Mouse (Mus musculus): Measurements from ENCODE around the gene Slfn2. TPM values are rescaled to one million over a fixed set of nuclear protein-coding genes. Genes with fewer than 3 reads are reported as not detected.
A peak's percentile ranks its signal among the peaks of the same experiment; 100 is the strongest.
"Not testable (repeated sequence)": the region's sequence is repeated elsewhere in the genome, so short reads cannot be mapped to it uniquely, and the experiment has no call there.

The Slfn2 gene
- polyA plus RNA-seq (2016; fragmentation: Nextera tagmentation; extraction: Ambion mirVana): 1.3 and 1.5 TPM in 2 replicates

DNA sequence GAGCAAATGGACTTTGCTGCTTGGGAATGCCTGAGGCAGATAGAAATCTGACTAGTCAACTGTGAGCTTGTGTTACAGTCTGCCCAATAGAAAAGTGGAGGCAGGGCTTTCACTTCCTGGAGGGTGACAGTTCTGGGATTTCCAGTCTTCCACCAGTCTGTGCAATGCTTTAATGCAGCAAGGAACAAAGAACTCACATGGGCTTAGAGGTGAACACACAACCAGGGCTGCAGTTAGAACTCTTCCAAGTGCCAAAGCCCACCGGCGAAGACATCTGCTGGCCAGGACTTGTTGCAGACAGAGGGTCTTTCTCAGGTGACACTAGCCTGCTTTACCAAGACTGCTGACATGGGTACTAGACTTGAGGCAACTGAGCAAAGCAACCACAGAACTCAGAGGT is at the start of gene Slfn2:
Gene Slfn2 (plus strand): TSS at position 167 of the 400 bp plus-strand sequence.
- Histone ChIP-seq H3K27me3 (ENCODE audit: insufficient read depth, poor library complexity, severe bottlenecking) (peaks cover 14% of the 10 kb centered on the region; the same call in 1 of the 2 replicates), H3K4me1 (peaks cover 31% of the 10 kb centered on the region; the same call in 1 of the 2 replicates), H3K9me3 (no peaks in the 10 kb centered on the region), H3K27ac (no peak within 1 kb of the TSS), H3K4me3 (no peak within 1 kb of the TSS), H3K36me3 (no peaks in the 10 kb centered on the region)
- 72% methylated on average over 2 of the region's 2 CpGs for WGBS
- peak; percentile 55 for DNase-seq (ENCODE audit: low spot score)

DNA sequence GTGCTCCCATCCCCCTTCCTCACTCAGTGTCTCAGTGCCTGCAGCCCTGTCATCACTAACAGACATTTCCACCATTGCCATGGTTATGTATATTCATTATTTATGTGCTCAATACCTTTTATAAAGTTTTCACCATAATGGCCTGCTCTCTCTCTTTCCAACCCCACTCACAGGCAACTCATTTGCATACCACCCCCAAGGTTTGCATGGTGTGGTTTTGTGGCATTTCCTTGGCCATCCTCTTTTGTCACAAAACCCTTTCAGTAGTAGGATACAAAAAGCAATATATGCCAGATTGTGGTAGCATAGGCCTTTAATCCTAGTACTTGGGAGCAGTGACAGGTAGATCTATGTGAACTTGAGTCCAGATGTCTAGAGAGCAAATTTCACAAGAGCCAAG is 48.8 kb upstream of the Slfn2 start:
- H3K36me3 ChIP-seq: no peaks in the 10 kb centered on the region
- no peaks in the 10 kb centered on the region for H3K9me3 ChIP-seq
- no peak overlapping the region for H3K27ac ChIP-seq
- H3K27me3 ChIP-seq (ENCODE audit: insufficient read depth, poor library complexity, severe bottlenecking): no peaks in the 10 kb centered on the region
- no peak overlapping the region for H3K4me3 ChIP-seq
- H3K4me1 ChIP-seq: no peaks in the 10 kb centered on the region
- DNase-seq (ENCODE audit: low spot score): no peak

DNA sequence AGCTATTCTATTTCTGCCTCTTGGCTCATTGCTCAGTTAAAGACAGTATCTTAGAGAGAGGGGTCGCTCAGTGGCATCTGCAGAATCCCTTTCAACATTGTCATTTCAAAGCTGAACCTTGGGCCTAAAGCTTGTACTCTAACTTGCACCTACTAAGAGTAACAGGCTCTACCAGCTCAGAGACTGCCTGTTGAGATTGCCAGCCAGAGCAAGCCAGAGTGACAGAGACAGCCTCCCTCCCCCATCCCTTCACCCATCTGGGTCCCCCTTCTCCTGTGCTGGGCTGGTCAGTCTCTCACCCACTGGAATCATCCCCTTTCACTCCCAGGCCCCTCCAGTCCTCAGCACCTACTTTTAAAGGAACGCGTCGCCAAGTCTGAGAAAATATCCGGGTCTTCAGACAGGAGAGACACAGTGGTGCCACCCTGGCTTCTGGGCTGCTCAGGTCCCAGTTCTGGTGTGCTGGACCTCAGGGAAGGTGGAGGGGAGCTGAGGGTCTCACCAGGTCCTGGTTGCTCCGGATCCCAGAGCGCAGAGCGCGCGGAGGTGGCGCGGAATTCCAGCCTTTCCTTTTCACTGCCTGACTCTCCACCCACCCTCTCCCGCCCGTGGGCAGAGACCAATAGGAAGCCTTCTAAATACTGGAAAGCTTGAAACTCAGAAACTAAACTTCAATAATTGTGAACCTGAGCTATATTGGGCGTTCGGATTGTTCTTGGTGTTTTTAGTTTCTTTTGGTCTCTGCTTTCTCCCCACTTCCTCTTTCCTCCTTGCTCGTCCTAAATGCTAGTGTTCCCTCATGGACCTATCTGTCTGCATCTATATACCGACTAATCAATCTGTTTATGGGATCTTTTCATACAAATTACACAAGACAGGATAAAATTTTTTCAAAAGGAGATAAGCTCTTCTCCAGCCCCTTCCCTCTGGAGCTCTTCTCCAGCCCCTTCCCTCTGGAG is 45.1 kb upstream of the Slfn2 start:
- not testable (repeated sequence) for H3K27me3 ChIP-seq (ENCODE audit: insufficient read depth, poor library complexity, severe bottlenecking); H3K9me3 ChIP-seq; H3K4me3 ChIP-seq; DNase-seq (ENCODE audit: low spot score); H3K27ac ChIP-seq; H3K4me1 ChIP-seq; H3K36me3 ChIP-seq
- whole genome bisulfite sequencing: 71% methylated on average over 18 of the region's 18 CpGs

DNA sequence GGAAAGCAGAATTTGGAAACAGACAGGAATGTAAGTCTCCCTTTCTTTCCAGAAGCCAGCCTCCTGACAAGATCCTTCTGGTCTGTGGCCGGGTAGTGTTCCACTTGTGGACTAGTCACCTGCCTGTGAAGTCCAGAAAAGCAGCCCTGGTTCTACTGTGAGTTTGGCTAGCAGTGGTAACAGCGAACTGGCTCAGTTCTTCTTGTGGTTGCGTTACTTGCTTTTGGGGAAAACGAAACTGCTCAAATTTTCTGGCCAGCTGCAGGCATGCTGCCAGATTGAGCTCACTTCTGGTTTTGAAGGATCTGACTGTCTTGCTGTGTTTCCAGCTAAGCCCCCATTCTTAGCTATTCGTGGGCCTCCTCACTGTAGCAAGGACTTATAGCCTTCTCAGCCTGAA is 44.3 kb upstream of the Slfn2 start, which contains the start of gene Slfn8:
Gene Slfn8 (minus strand): TSS at position 190 of the 400 bp plus-strand sequence.
- no peak within 1 kb of the TSS for H3K27ac ChIP-seq
- H3K4me3 ChIP-seq: no peak within 1 kb of the TSS
- H3K36me3 ChIP-seq: no peaks in the 10 kb centered on the region
- no peaks in the 10 kb centered on the region for H3K9me3 ChIP-seq
- H3K27me3 ChIP-seq (ENCODE audit: insufficient read depth, poor library complexity, severe bottlenecking): no peaks in the 10 kb centered on the region
- no peaks in the 10 kb centered on the region for H3K4me1 ChIP-seq
- DNase-seq (ENCODE audit: low spot score): no peak
- WGBS: 80% methylated on average over 5 of the region's 5 CpGs

DNA sequence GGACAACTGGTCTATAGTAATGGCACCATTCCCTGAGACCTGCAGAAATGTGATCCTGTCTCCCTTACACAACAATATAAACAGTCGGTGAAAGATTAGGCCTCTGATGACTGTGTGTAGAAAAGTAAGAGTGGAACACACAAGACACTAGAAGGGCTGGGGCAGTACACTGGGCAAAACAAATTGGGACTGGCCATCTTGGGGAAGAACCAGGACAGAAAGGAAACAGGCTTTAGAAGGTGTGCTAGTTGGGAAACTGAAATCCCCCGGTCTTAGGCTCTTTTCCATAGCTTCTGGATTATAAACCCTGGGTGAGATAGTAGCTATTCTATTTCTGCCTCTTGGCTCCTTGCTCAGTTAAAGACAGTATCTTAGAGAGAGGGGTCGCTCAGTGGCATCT is 26.2 kb upstream of the Slfn2 start:
- H3K36me3 ChIP-seq; H3K27me3 ChIP-seq (ENCODE audit: insufficient read depth, poor library complexity, severe bottlenecking): not testable (repeated sequence)
- 74% methylated on average over 3 of the region's 3 CpGs for WGBS

DNA sequence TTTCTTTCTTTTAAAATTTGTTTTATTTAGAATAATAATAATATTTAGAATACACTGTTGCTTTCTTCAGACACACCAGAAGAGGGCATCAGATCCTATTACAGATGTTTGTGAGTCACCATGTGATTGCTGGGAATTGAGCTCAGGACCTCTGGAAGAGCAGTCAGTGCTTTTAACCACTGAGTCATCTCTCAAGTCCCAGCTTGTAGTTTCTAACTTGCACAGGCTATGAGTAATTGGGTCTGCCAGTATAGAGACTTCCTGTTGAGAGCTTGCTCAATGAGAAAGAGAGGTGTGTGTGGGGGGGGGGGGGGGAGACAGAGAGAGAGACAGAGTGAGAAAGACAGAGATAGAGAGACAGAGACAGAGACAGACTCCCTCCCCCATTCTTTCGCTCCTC is 25.8 kb upstream of the Slfn2 start:
- Histone ChIP-seq H3K27ac (no peak overlapping the region), H3K4me3 (peak overlapping the region; percentile 50; the same call in 1 of the 2 replicates), H3K27me3 (ENCODE audit: insufficient read depth, poor library complexity, severe bottlenecking) (no peaks in the 10 kb centered on the region), H3K9me3 (no peaks in the 10 kb centered on the region), H3K36me3 (no peaks in the 10 kb centered on the region), H3K4me1 (peaks cover 2% of the 10 kb centered on the region; the same call in 1 of the 2 replicates)
- 78% methylated on average over 1 of the region's 1 CpGs for WGBS
- no peak for DNase-seq (ENCODE audit: low spot score)

More for the DNA sequence above, 26.2 kb upstream of the Slfn2 start:
- H3K4me3 ChIP-seq; DNase-seq (ENCODE audit: low spot score); H3K27ac ChIP-seq; H3K4me1 ChIP-seq; H3K9me3 ChIP-seq: not testable (repeated sequence)

DNA sequence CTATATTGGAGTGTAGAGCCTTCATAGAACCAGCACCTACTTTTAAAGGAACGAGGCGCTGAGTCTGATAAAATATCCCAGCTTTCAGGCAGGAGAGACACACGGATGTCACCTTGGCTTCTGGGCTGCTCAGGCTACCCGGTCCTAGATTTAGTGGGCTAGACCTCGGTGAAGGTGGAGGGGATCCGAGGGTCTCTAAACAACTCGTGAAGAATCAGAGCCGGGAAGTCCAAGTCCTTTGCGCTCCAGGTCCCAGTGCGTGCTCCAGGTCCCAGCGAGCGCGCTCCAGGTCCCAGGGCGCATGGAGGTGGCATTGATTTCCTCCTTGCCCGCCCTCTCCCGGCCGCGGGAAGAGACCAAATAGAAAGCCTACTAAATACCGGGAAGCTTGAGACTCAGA is 25.1 kb upstream of the Slfn2 start:
- H3K4me1 ChIP-seq: peaks cover 2% of the 10 kb centered on the region; the same call in 1 of the 2 replicates
- H3K27me3 ChIP-seq (ENCODE audit: insufficient read depth, poor library complexity, severe bottlenecking): no peaks in the 10 kb centered on the region
- H3K27ac ChIP-seq: 0 out of 2 replicates have a peak overlapping the region, but pooled peaks have one; percentile 19
- 10% methylated on average over 19 of the region's 19 CpGs for WGBS
- DNase-seq (ENCODE audit: low spot score): no peak
- H3K36me3 ChIP-seq: no peaks in the 10 kb centered on the region
- H3K4me3 ChIP-seq: peak overlapping the region; percentile 50
- H3K9me3 ChIP-seq: no peaks in the 10 kb centered on the region

DNA sequence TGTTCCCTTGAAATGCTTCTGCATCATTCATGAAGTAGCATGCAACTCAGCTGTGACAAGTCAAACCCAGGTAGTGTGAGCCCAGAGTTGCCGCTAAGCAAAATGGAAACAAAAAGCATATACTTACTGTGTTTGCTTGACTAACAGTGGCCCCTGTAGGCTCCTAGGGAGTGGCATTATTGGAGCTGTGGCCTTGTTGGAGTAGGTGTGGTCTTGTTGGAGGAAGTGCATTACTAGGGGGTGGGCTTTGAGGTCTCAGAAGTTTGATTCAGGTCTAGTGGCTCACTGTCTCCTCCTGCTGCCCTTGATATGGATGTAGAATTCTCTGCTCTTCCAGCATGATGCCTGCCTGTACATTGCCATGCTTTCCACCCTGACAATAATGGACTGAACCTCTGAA is 24.6 kb upstream of the Slfn2 start:
- Histone ChIP-seq H3K36me3 (no peaks in the 10 kb centered on the region), H3K4me3 (peak overlapping the region; percentile 50), H3K27me3 (ENCODE audit: insufficient read depth, poor library complexity, severe bottlenecking) (no peaks in the 10 kb centered on the region), H3K27ac (no peak overlapping the region), H3K9me3 (no peaks in the 10 kb centered on the region), H3K4me1 (peaks cover 2% of the 10 kb centered on the region; the same call in 1 of the 2 replicates)
- WGBS: 16% methylated on average over 1 of the region's 1 CpGs
- no peak for DNase-seq (ENCODE audit: low spot score)

DNA sequence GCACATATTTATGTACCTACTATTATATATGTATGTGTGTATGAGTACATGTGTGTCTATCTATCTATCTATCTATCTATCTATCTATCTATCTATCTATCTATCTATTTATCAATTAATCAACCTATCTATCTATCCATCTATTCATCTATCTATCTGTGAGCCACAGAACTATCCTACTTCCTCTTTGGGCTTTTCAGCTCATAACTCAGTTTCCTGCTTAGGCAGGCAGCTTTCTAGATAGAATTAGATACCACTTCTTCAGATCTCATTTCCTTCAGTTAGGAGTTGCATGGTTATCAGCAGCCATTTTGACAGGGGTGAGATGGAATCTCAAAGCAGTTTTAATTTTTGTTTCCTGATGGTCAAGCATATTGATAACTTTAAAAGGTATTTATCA is 23.9 kb upstream of the Slfn2 start:
- H3K27ac ChIP-seq: no peak overlapping the region
- H3K9me3 ChIP-seq: no peaks in the 10 kb centered on the region
- DNase-seq (ENCODE audit: low spot score): no peak
- H3K36me3 ChIP-seq: no peaks in the 10 kb centered on the region
- no peaks in the 10 kb centered on the region for H3K27me3 ChIP-seq (ENCODE audit: insufficient read depth, poor library complexity, severe bottlenecking)
- H3K4me3 ChIP-seq: no peak overlapping the region
- H3K4me1 ChIP-seq: peaks cover 2% of the 10 kb centered on the region; the same call in 1 of the 2 replicates

DNA sequence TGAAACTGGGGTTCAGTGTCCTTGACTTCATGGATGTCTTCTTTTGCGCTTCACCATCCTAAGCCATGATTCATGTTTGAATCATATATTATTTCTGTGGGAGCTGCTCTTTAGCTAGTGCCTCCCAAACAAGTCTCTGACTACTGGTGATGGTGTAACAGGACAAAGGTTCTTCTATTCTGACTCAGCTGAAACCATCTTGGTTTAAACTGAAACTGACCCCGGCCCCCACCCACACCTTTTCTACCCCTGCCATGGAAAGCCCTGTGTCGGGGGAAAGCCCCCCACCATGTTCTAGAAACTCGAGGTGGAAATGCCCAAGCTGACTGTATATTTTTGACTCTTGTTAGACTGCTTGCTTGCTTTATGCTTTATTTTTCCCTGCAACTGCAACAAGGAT is 21.0 kb upstream of the Slfn2 start:
- 77% methylated on average over 4 of the region's 4 CpGs for WGBS
- H3K27me3 ChIP-seq (ENCODE audit: insufficient read depth, poor library complexity, severe bottlenecking): no peaks in the 10 kb centered on the region
- H3K4me3 ChIP-seq: no peak overlapping the region
- H3K36me3 ChIP-seq: no peaks in the 10 kb centered on the region
- H3K27ac ChIP-seq: no peak overlapping the region
- no peaks in the 10 kb centered on the region for H3K9me3 ChIP-seq
- DNase-seq (ENCODE audit: low spot score): no peak
- peaks cover 2% of the 10 kb centered on the region; the same call in 1 of the 2 replicates for H3K4me1 ChIP-seq

DNA sequence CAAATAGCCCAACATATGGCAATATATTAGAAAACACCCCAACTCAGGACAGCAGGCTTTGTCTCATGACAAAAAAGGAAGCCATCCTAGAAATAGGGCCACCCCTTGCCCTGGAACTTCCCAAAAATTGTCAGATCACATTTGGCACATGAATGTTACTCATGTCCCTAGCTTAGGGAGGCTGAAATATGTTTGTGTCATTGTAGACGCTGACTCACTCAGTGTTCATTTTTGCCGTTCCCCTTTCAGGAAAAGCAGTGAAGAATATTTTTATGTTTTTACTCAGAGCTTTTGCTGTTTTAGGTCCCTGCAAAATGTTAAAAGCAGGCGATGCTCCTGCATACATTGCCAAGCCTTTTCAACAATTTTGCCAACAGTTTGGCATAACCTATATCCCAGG is 19.3 kb upstream of the Slfn2 start:
- Histone ChIP-seq H3K4me1 (no peaks in the 10 kb centered on the region), H3K4me3 (no peak overlapping the region), H3K27ac (no peak overlapping the region), H3K36me3 (no peaks in the 10 kb centered on the region), H3K9me3 (no peaks in the 10 kb centered on the region), H3K27me3 (ENCODE audit: insufficient read depth, poor library complexity, severe bottlenecking) (no peaks in the 10 kb centered on the region)
- 80% methylated on average over 3 of the region's 3 CpGs for WGBS
- no peak for DNase-seq (ENCODE audit: low spot score)

DNA sequence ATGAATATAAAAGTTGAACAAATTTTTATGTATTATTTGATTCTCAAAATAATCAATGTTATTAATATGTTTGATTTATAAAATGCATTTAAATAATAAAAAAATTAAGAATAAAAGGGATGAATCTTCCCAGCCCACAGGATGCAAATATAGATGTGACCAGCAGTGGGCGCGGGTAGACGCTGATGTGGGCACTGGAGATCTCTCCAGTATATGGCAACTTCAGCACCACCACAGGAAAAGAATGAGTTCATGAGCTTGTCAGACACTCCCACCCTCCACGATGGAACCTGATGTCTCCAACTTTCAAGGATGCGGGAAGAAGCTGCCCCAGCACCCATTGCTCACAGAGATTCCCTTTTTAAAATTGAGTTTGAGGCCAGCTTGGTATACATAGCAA is 7.0 kb upstream of the Slfn2 start:
- Histone ChIP-seq H3K4me1 (peaks cover 9% of the 10 kb centered on the region; the same call in 1 of the 2 replicates), H3K36me3 (no peaks in the 10 kb centered on the region), H3K4me3 (no peak overlapping the region), H3K9me3 (no peaks in the 10 kb centered on the region), H3K27me3 (ENCODE audit: insufficient read depth, poor library complexity, severe bottlenecking) (no peaks in the 10 kb centered on the region), H3K27ac (no peak overlapping the region)
- peak; percentile 80 for DNase-seq (ENCODE audit: low spot score)
- WGBS: 2% methylated on average over 5 of the region's 5 CpGs

DNA sequence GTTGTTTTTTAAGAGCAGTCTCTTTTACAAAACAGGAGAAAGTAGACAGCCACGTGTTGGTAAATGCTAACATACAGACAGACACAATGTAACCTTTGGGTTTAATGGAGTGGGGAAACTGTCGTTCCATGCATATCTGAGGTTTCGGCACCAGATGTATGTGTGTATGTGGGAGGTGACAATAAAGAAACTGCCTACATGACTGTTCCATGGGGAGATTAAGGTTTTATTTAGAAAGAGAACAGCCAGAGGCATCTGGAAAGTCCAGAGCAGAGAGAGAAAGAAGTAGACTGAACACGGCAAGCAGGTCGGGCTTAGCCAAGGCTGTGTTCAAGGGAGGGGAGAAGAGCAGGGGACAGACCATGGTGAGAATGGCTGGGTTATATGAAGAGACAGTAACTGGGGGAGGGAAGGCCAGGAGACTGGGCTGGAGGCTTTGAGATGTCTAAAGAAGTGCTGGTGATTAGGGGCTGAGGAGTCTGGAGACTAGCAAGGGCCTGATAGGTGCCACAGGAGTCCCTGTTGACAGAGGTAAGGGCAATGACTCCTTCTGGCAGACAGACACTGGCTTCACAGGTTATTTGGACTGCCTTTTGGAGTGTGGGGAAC is 4.4 kb upstream of the Slfn2 start:
- Histone ChIP-seq H3K36me3 (no peaks in the 10 kb centered on the region), H3K4me3 (no peak overlapping the region), H3K27ac (no peak overlapping the region), H3K4me1 (peaks cover 23% of the 10 kb centered on the region; the same call in 1 of the 2 replicates), H3K27me3 (ENCODE audit: insufficient read depth, poor library complexity, severe bottlenecking) (peaks cover 12% of the 10 kb centered on the region; the same call in 1 of the 2 replicates), H3K9me3 (no peaks in the 10 kb centered on the region)
- WGBS: 71% methylated on average over 5 of the region's 5 CpGs
- DNase-seq (ENCODE audit: low spot score): peak; percentile 73

Data from heart, embryonic 10.5 days (tissue).